In genomic region chr11:78300917-78301316, GRCm38 (mm10) we compare ENCODE assay signal across 8 mouse cellular contexts. TPM values are rescaled to one million over a fixed set of nuclear protein-coding genes. Genes with fewer than 3 reads are reported as not detected.
A peak's percentile ranks its signal among the peaks of the same experiment; 100 is the strongest.
DNase-seq lines count a peak whose midpoint lies in the region; ATAC-seq lines count a peak whose summit lies in the region.

No protein-coding gene starts in this region.

- H3K36me3 ChIP-seq in lung, embryonic 15.5 days: peaks cover 25% of the 10 kb centered on the region
- H3K36me3 ChIP-seq in forebrain, embryonic 10.5 days (replicated peaks): peaks cover 29% of the 10 kb centered on the region
- peaks cover 28% of the 10 kb centered on the region for H3K36me3 ChIP-seq in limb, embryonic 12.5 days
- H3K36me3 ChIP-seq in neural tube, embryonic 14.5 days (ENCODE audit: control insufficient read depth, insufficient read depth, low read length): no peaks in the 10 kb centered on the region

- H3K4me1 ChIP-seq in lung, embryonic 15.5 days: peaks cover 6% of the 10 kb centered on the region; the same call in 1 of the 2 replicates
- peaks cover 27% of the 10 kb centered on the region for H3K4me1 ChIP-seq in forebrain, embryonic 10.5 days
- H3K4me1 ChIP-seq in limb, embryonic 12.5 days (replicated peaks): peaks cover 5% of the 10 kb centered on the region
- peaks cover 7% of the 10 kb centered on the region; the same call in 1 of the 2 replicates for H3K4me1 ChIP-seq in neural tube, embryonic 14.5 days (ENCODE audit: control insufficient read depth, insufficient read depth, low read length)

- no peak for ATAC-seq in lung, embryonic 15.5 days (ENCODE audit: borderline replicate concordance, extremely low read depth, low FRiP score, low TSS enrichment)
- ATAC-seq in limb, embryonic 12.5 days (ENCODE audit: insufficient number of reproducible peaks, insufficient read depth, low FRiP score, low TSS enrichment, low read depth): no peak
- ATAC-seq in neural tube, embryonic 14.5 days (ENCODE audit: low read depth): peak; percentile 31; the same call in 1 of the 2 replicates

- DNase-seq in lung, postnatal 14 days: no peak
- no peak for DNase-seq in forebrain, embryonic 10.5 days (ENCODE audit: extremely low spot score, low spot score)
- DNase-seq in kidney, adult 11 months: no peak
- no peak for DNase-seq in adrenal gland, postnatal 36 days
- DNase-seq in layer of hippocampus, postnatal 14 days (ENCODE audit: low spot score in 2 of 2): no peak

- H3K9me3 ChIP-seq in lung, embryonic 15.5 days: no peaks in the 10 kb centered on the region
- H3K9me3 ChIP-seq in forebrain, embryonic 10.5 days: no peaks in the 10 kb centered on the region
- no peaks in the 10 kb centered on the region for H3K9me3 ChIP-seq in limb, embryonic 12.5 days
- no peaks in the 10 kb centered on the region for H3K9me3 ChIP-seq in neural tube, embryonic 14.5 days (ENCODE audit: control insufficient read depth, low read length)

- peak overlapping the region; percentile 67 for H3K9ac ChIP-seq in lung, embryonic 15.5 days
- peak overlapping the region; percentile 74; the same call in 1 of the 2 replicates for H3K9ac ChIP-seq in limb, embryonic 12.5 days (replicated peaks)
- peak overlapping the region; percentile 37 for H3K9ac ChIP-seq in neural tube, embryonic 14.5 days (replicated peaks; ENCODE audit: low read depth, low read length)

- 58% methylated on average over 7 of the region's 7 CpGs for WGBS in lung, embryonic 15.5 days
- 72% methylated on average over 7 of the region's 7 CpGs for WGBS in forebrain, embryonic 10.5 days
- WGBS in limb, embryonic 12.5 days: 63% methylated on average over 7 of the region's 7 CpGs
- WGBS in neural tube, embryonic 14.5 days: 72% methylated on average over 7 of the region's 7 CpGs

- no peak overlapping the region; the same call in 1 of the 2 replicates for H3K27ac ChIP-seq in lung, embryonic 15.5 days
- peak overlapping the region; percentile 96 for H3K27ac ChIP-seq in forebrain, embryonic 10.5 days
- H3K27ac ChIP-seq in limb, embryonic 12.5 days: peak overlapping the region; percentile 87
- no peak overlapping the region for H3K27ac ChIP-seq in neural tube, embryonic 14.5 days (ENCODE audit: low read depth, low read length)

- H3K4me3 ChIP-seq in lung, embryonic 15.5 days: peak overlapping the region; percentile 70
- peak overlapping the region; percentile 75 for H3K4me3 ChIP-seq in forebrain, embryonic 10.5 days
- H3K4me3 ChIP-seq in limb, embryonic 12.5 days (replicated peaks): peak overlapping the region; percentile 81
- H3K4me3 ChIP-seq in neural tube, embryonic 14.5 days (ENCODE audit: low read depth, low read length): peak overlapping the region; percentile 47

- no peaks in the 10 kb centered on the region for H3K27me3 ChIP-seq in lung, embryonic 15.5 days
- H3K27me3 ChIP-seq in forebrain, embryonic 10.5 days (ENCODE audit: poor library complexity, severe bottlenecking): no peaks in the 10 kb centered on the region
- no peaks in the 10 kb centered on the region for H3K27me3 ChIP-seq in limb, embryonic 12.5 days
- H3K27me3 ChIP-seq in neural tube, embryonic 14.5 days (ENCODE audit: control insufficient read depth, insufficient read depth, low read length): no peaks in the 10 kb centered on the region

- peak overlapping the region; percentile 66 for H3K4me2 ChIP-seq in lung, embryonic 15.5 days
- H3K4me2 ChIP-seq in limb, embryonic 12.5 days: peak overlapping the region; percentile 77
- peak overlapping the region; percentile 97 for H3K4me2 ChIP-seq in neural tube, embryonic 14.5 days (ENCODE audit: low read depth, low read length)

RNA-seq across cellular contexts. Expression of gene Spag5, which starts 0.4 kb away (rescaled TPM):
- 44.8 and 49.9 TPM in 2 replicates for polyA plus RNA-seq in lung, embryonic 15.5 days (2015; fragmentation: Nextera tagmentation; extraction: Ambion mirVana)
- 74.9 and 76.6 TPM in 2 replicates for polyA plus RNA-seq in forebrain, embryonic 10.5 days (2016; fragmentation: Nextera tagmentation; extraction: Ambion mirVana)
- polyA plus RNA-seq in limb, embryonic 12.5 days (2016; fragmentation: Nextera tagmentation; extraction: Ambion mirVana): 55.3 and 63.6 TPM in 2 replicates
- polyA plus RNA-seq in neural tube, embryonic 14.5 days (2014; fragmentation: Nextera tagmentation; extraction: Ambion mirVana): 3.4 and 3.5 TPM in 2 replicates
- 1 to 10 TPM; 4.1 to 4.3 TPM for total RNA-seq in adrenal gland, postnatal 36 days (2021)
- 1 to 10 TPM; 5.0 to 6.6 TPM for total RNA-seq in layer of hippocampus, postnatal 14 days (2021)

RNA-seq across cellular contexts. Expression of gene BC030499, which starts 10.3 kb away (rescaled TPM):
- 0.10 and 0.25 TPM in 2 replicates for polyA plus RNA-seq in lung, embryonic 15.5 days (2015; fragmentation: Nextera tagmentation; extraction: Ambion mirVana)
- 0.26 and 0.52 TPM in 2 replicates for polyA plus RNA-seq in forebrain, embryonic 10.5 days (2016; fragmentation: Nextera tagmentation; extraction: Ambion mirVana)
- 0.26 and 0.28 TPM in 2 replicates for polyA plus RNA-seq in limb, embryonic 12.5 days (2016; fragmentation: Nextera tagmentation; extraction: Ambion mirVana)
- 0.08 and 0.30 TPM in 2 replicates for polyA plus RNA-seq in neural tube, embryonic 14.5 days (2014; fragmentation: Nextera tagmentation; extraction: Ambion mirVana)
- total RNA-seq in adrenal gland, postnatal 36 days (2021): 1 to 10 TPM in 1 of 2 experiments, under 1 TPM in 1; 0.99 to 1.3 TPM
- total RNA-seq in layer of hippocampus, postnatal 14 days (2021): 1 to 10 TPM; 1.4 to 2.6 TPM

RNA-seq across cellular contexts. Expression of gene Aldoc, which starts 21.9 kb away (rescaled TPM):
- 7.7 and 8.1 TPM in 2 replicates for polyA plus RNA-seq in lung, embryonic 15.5 days (2015; fragmentation: Nextera tagmentation; extraction: Ambion mirVana)
- 2.7 and 3.3 TPM in 2 replicates for polyA plus RNA-seq in forebrain, embryonic 10.5 days (2016; fragmentation: Nextera tagmentation; extraction: Ambion mirVana)
- polyA plus RNA-seq in limb, embryonic 12.5 days (2016; fragmentation: Nextera tagmentation; extraction: Ambion mirVana): 4.0 and 5.0 TPM in 2 replicates
- polyA plus RNA-seq in neural tube, embryonic 14.5 days (2014; fragmentation: Nextera tagmentation; extraction: Ambion mirVana): 245 and 350 TPM in 2 replicates
- 10 to 100 TPM; 11.7 to 21.6 TPM for total RNA-seq in adrenal gland, postnatal 36 days (2021)
- 100 to 1,000 TPM; 663 to 756 TPM for total RNA-seq in layer of hippocampus, postnatal 14 days (2021)

RNA-seq across cellular contexts. Expression of gene Pigs, which starts 27.3 kb away (rescaled TPM):
- polyA plus RNA-seq in lung, embryonic 15.5 days (2015; fragmentation: Nextera tagmentation; extraction: Ambion mirVana): 75.5 and 78.5 TPM in 2 replicates
- 76.3 and 77.5 TPM in 2 replicates for polyA plus RNA-seq in forebrain, embryonic 10.5 days (2016; fragmentation: Nextera tagmentation; extraction: Ambion mirVana)
- polyA plus RNA-seq in limb, embryonic 12.5 days (2016; fragmentation: Nextera tagmentation; extraction: Ambion mirVana): 68.8 and 72.5 TPM in 2 replicates
- polyA plus RNA-seq in neural tube, embryonic 14.5 days (2014; fragmentation: Nextera tagmentation; extraction: Ambion mirVana): 71.4 and 80.0 TPM in 2 replicates
- total RNA-seq in adrenal gland, postnatal 36 days (2021): 10 to 100 TPM; 54.0 to 57.7 TPM
- total RNA-seq in layer of hippocampus, postnatal 14 days (2021): 10 to 100 TPM; 70.8 to 76.7 TPM

RNA-seq across cellular contexts. Expression of gene 2610507B11Rik, which starts 39.4 kb away (rescaled TPM):
- polyA plus RNA-seq in lung, embryonic 15.5 days (2015; fragmentation: Nextera tagmentation; extraction: Ambion mirVana): 71.1 and 75.9 TPM in 2 replicates
- polyA plus RNA-seq in forebrain, embryonic 10.5 days (2016; fragmentation: Nextera tagmentation; extraction: Ambion mirVana): 72.5 and 72.7 TPM in 2 replicates
- 79.1 and 81.8 TPM in 2 replicates for polyA plus RNA-seq in limb, embryonic 12.5 days (2016; fragmentation: Nextera tagmentation; extraction: Ambion mirVana)
- 63.2 and 73.7 TPM in 2 replicates for polyA plus RNA-seq in neural tube, embryonic 14.5 days (2014; fragmentation: Nextera tagmentation; extraction: Ambion mirVana)
- total RNA-seq in adrenal gland, postnatal 36 days (2021): 100 to 1,000 TPM; 150 to 176 TPM
- total RNA-seq in layer of hippocampus, postnatal 14 days (2021): 100 to 1,000 TPM; 210 TPM

Comparison
In these comparisons a context has a peak if more than half of its experiments do, and no peak if none do; other contexts are left out.
1. H3K27ac ChIP-seq: peak in forebrain, embryonic 10.5 days (single experiment) and limb, embryonic 12.5 days (single experiment); none in lung, embryonic 15.5 days (single experiment) and neural tube, embryonic 14.5 days (single experiment).
2. RNA of gene Spag5, which starts 0.4 kb away (polyA plus RNA-seq): 74.9 to 76.6 TPM in forebrain, embryonic 10.5 days, 55.3 to 63.6 TPM in limb, embryonic 12.5 days and 44.8 to 49.9 TPM in lung, embryonic 15.5 days; 3.4 to 3.5 TPM in neural tube, embryonic 14.5 days; every median in the first group is over 10 times any median in the second.
3. RNA of gene Aldoc, which starts 21.9 kb away (polyA plus RNA-seq): 245 to 350 TPM in neural tube, embryonic 14.5 days; 7.7 to 8.1 TPM in lung, embryonic 15.5 days, 4.0 to 5.0 TPM in limb, embryonic 12.5 days and 2.7 to 3.3 TPM in forebrain, embryonic 10.5 days; every median in the first group is over 10 times any median in the second.
4. Peak in every context shown above with its lines, with median percentiles within 50 percentile points of each other: H3K4me2 ChIP-seq, H3K4me3 ChIP-seq and H3K9ac ChIP-seq.